Mouse (Mus musculus): ENCODE results near the gene Steap4. TPM values are rescaled to one million over a fixed set of nuclear protein-coding genes. Genes with fewer than 3 reads are reported as not detected.

Steap4 gene
- polyA plus RNA-seq, 1 experiment = 8.7 TPM

GRCm38 (mm10) chr5:8000466-8000865, 40.2 kb downstream of the Steap4 start:
- TF ChIP-seq CTCF (conservative IDR thresholded peaks at IDR 0.05; ENCODE audit: insufficient read depth, insufficient read length, low read depth, low read length) (no peak), POLR2A (IDR thresholded peaks at IDR 0.05; ENCODE audit: low read depth, low read length) (no peak)
- H3K27ac ChIP-seq (ENCODE audit: insufficient read depth, low read depth, low read length) = no peak overlapping the region
- WGBS = 75% methylated on average over 10 of the region's 10 CpGs
- H3K36me3 ChIP-seq (ENCODE audit: control insufficient read depth, insufficient read depth, low read length) = no peaks in the 10 kb centered on the region
- no peak overlapping the region for H3K4me3 ChIP-seq (ENCODE audit: insufficient read depth, low read depth, low read length)
- H3K27me3 ChIP-seq (replicated peaks; ENCODE audit: control insufficient read depth, insufficient read depth, low read length) = no peaks in the 10 kb centered on the region
- no peak for DNase-seq
- no peaks in the 10 kb centered on the region for H3K4me1 ChIP-seq (ENCODE audit: control insufficient read depth, insufficient read depth, low read length)

- H3K27ac ChIP-seq (ENCODE audit: insufficient read depth, low read depth, low read length) = no peak overlapping the region
- H3K36me3 ChIP-seq (ENCODE audit: control insufficient read depth, insufficient read depth, low read length) = no peaks in the 10 kb centered on the region
- DNase-seq = no peak
- H3K4me3 ChIP-seq (ENCODE audit: insufficient read depth, low read depth, low read length) = no peak overlapping the region
- no peaks in the 10 kb centered on the region for H3K27me3 ChIP-seq (replicated peaks; ENCODE audit: control insufficient read depth, insufficient read depth, low read length)
- TF ChIP-seq CTCF (conservative IDR thresholded peaks at IDR 0.05; ENCODE audit: insufficient read depth, insufficient read length, low read depth, low read length) = no peak
- no peak for TF ChIP-seq POLR2A (IDR thresholded peaks at IDR 0.05; ENCODE audit: low read depth, low read length)
- no peaks in the 10 kb centered on the region for H3K4me1 ChIP-seq (ENCODE audit: control insufficient read depth, insufficient read depth, low read length)
Measured at GRCm38 (mm10) chr5:8002827-8003226, 42.6 kb downstream of the Steap4 start.

GRCm38 (mm10) chr5:8013276-8013675, 53.0 kb downstream of the Steap4 start:
- H3K27me3 ChIP-seq (replicated peaks; ENCODE audit: control insufficient read depth, insufficient read depth, low read length) = no peaks in the 10 kb centered on the region

More at GRCm38 (mm10) chr5:8013276-8013675, 53.0 kb downstream of the Steap4 start:
- no peak for DNase-seq
- Histone ChIP-seq H3K27ac (ENCODE audit: insufficient read depth, low read depth, low read length) (no peak overlapping the region), H3K4me1 (ENCODE audit: control insufficient read depth, insufficient read depth, low read length) (no peaks in the 10 kb centered on the region), H3K4me3 (ENCODE audit: insufficient read depth, low read depth, low read length) (no peak overlapping the region), H3K36me3 (ENCODE audit: control insufficient read depth, insufficient read depth, low read length) (no peaks in the 10 kb centered on the region)
- WGBS = 66% methylated on average over 3 of the region's 3 CpGs
- TF ChIP-seq CTCF (conservative IDR thresholded peaks at IDR 0.05; ENCODE audit: insufficient read depth, insufficient read length, low read depth, low read length) (no peak), POLR2A (IDR thresholded peaks at IDR 0.05; ENCODE audit: low read depth, low read length) (no peak)

Other genes starting within 250 kb of the Steap4 start
- 248 and 288 TPM in 2 replicates for gene Sri, start 85.6 kb downstream of the Steap4 start, polyA plus RNA-seq (2012; rRNA removed)

Measured in kidney, adult 2 months (tissue).